Mouse (Mus musculus): Measurements from ENCODE around the gene AY074887. TPM values are rescaled to one million over a fixed set of nuclear protein-coding genes. Genes with fewer than 3 reads are reported as not detected.
A peak's percentile ranks its signal among the peaks of the same experiment; 100 is the strongest.

Gene AY074887
- not detected in 2 replicates for polyA plus RNA-seq (2012; rRNA removed)

DNA sequence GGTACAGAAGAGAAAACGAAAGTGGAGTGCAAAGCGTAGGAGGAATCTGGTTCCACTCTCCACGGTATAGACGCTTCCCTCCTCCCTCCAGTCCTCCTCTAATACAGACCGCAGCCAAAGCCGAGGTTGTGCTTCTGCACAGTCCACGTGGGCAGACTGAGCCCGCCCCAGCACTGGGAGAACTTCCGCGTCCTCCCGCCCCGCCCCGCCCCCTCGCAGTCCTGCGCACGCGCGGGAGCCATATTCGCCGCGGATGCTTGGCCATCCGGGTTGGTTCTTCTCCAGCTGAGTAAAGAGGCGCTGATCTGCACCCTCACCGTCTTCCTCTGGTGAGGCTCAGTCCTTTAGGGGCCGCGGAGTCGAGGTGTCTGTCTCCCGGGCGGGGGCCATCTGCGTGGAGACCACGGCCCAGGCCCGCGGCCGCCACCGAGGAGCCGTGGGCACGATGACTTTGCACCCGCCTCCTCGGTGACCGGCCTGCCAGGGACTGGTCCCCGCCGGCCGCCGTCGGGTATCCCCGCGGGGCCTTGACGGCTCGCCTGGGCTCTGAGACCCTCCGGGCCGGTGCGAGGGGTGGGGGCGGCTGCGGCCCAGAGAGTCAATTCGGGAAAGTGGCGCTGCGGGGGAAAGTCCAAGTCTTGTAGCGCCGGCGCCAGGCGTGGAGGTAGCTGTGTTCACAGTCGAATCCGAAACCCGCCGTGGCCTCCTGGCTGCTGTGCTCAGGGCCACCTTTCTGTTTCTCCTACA lies at the start of gene AY074887, which contains the start of gene Psma4:
Gene AY074887, minus strand, starts transcription at position 424 of the 747 bp plus-strand sequence.
Gene Psma4, plus strand, starts transcription at position 216 of the 747 bp plus-strand sequence.
- H3K36me3 ChIP-seq (ENCODE audit: control insufficient read depth, insufficient read depth, low read length): peaks cover 27% of the 10 kb centered on the region
- TF ChIP-seq POLR2A (IDR thresholded peaks at IDR 0.05; ENCODE audit: low read depth, low read length) (peak; percentile 84), CTCF (IDR thresholded peaks at IDR 0.05; ENCODE audit: extremely low read depth, insufficient read length, insufficient replicate concordance, low read depth, low read length) (no peak; the same call in 1 of the 2 replicates)
- no peaks in the 10 kb centered on the region for H3K27me3 ChIP-seq (ENCODE audit: control insufficient read depth, insufficient read depth, low read length)
- no peaks in the 10 kb centered on the region; the same call in none of the 2 replicates for H3K4me1 ChIP-seq (ENCODE audit: control insufficient read depth, insufficient read depth, insufficient read length, low read length)
- peak within 1 kb of the TSS; percentile 84 for H3K27ac ChIP-seq (ENCODE audit: insufficient read depth, low read depth, low read length)
- under 1% methylated on average over 65 of the region's 65 CpGs for WGBS
- peak within 1 kb of the TSS; percentile 97 for H3K4me3 ChIP-seq (ENCODE audit: low read depth, low read length)

DNA sequence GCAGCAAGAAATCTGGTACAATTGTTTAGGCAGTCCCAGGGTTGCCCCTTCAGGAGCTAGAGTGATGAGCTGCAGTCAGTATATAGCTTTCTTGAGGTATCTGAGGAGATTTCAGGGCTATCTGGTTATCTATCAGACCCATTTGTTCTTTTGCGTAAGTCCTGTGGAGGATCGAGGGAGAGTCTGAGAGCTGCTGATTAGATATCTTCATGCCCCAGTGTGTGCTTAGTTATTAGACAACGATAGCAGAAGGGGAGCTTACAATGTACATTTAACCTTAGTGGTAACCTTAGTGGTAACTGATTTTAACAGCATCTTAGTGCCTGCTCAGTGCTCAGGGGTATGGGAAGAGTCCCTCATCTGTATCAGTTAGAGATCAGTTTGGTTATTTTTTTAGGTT lies 44.8 kb upstream of the AY074887 start:
- no peaks in the 10 kb centered on the region for H3K27me3 ChIP-seq (ENCODE audit: control insufficient read depth, insufficient read depth, low read length)
- no peak overlapping the region for H3K27ac ChIP-seq (ENCODE audit: insufficient read depth, low read depth, low read length)
- H3K4me1 ChIP-seq (ENCODE audit: control insufficient read depth, insufficient read depth, insufficient read length, low read length): no peaks in the 10 kb centered on the region
- H3K4me3 ChIP-seq (ENCODE audit: low read depth, low read length): no peak overlapping the region
- WGBS: 48% methylated on average over 3 of the region's 3 CpGs
- no peaks in the 10 kb centered on the region for H3K36me3 ChIP-seq (ENCODE audit: control insufficient read depth, insufficient read depth, low read length)
- TF ChIP-seq CTCF (IDR thresholded peaks at IDR 0.05; ENCODE audit: extremely low read depth, insufficient read length, insufficient replicate concordance, low read depth, low read length) (no peak), POLR2A (IDR thresholded peaks at IDR 0.05; ENCODE audit: low read depth, low read length) (no peak)

DNA sequence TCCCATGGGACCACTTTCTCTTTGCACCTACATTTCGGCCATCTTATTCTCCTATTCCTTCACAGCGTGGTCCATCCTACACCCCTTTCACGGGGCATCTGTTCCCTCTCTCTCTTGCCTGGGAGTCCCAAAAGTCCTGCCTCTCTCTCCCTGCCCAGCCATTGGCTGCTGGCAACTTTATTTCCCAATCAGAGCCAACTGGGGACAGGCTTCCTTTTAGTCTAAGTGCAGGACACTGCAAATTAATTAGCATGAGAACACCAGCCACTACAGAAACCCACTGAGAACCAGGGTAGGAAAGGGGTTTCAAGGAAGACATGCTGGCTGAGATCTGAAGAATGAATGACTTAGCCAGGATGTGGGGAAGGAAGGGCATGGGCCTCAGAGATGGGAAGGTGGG lies 43.6 kb upstream of the AY074887 start:
- H3K27ac ChIP-seq (ENCODE audit: insufficient read depth, low read depth, low read length): no peak overlapping the region
- no peaks in the 10 kb centered on the region for H3K36me3 ChIP-seq (ENCODE audit: control insufficient read depth, insufficient read depth, low read length)
- WGBS: 63% methylated on average over 3 of the region's 3 CpGs
- no peak overlapping the region for H3K4me3 ChIP-seq (ENCODE audit: low read depth, low read length)
- H3K27me3 ChIP-seq (ENCODE audit: control insufficient read depth, insufficient read depth, low read length): no peaks in the 10 kb centered on the region
- TF ChIP-seq POLR2A (IDR thresholded peaks at IDR 0.05; ENCODE audit: low read depth, low read length) (no peak), CTCF (IDR thresholded peaks at IDR 0.05; ENCODE audit: extremely low read depth, insufficient read length, insufficient replicate concordance, low read depth, low read length) (no peak)
- no peaks in the 10 kb centered on the region for H3K4me1 ChIP-seq (ENCODE audit: control insufficient read depth, insufficient read depth, insufficient read length, low read length)

DNA sequence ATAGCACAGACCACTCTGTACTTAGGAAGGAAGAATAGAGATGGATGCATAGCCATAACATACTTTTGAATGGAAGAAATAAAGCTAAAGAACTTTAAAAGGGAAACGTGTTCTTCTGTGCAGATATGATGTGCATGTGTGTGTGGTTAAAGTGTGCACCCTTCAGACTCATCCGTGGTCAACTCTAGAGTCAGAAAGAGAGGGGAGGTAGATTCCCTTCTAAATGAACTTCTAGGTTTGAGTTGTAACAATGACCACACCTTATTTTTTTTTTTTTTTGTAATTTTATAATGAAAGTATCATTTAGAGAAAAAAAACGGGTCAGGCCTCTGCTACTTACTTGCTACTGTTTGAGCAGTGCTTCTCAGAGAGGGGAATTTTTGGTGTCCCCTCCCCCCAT lies 39.6 kb upstream of the AY074887 start:
- H3K27ac ChIP-seq (ENCODE audit: insufficient read depth, low read depth, low read length): no peak overlapping the region
- TF ChIP-seq CTCF (IDR thresholded peaks at IDR 0.05; ENCODE audit: extremely low read depth, insufficient read length, insufficient replicate concordance, low read depth, low read length) (no peak), POLR2A (IDR thresholded peaks at IDR 0.05; ENCODE audit: low read depth, low read length) (no peak)
- WGBS: 75% methylated on average over 3 of the region's 3 CpGs
- no peak overlapping the region for H3K4me3 ChIP-seq (ENCODE audit: low read depth, low read length)
- H3K36me3 ChIP-seq (ENCODE audit: control insufficient read depth, insufficient read depth, low read length): no peaks in the 10 kb centered on the region
- no peaks in the 10 kb centered on the region for H3K4me1 ChIP-seq (ENCODE audit: control insufficient read depth, insufficient read depth, insufficient read length, low read length)
- peaks cover 4% of the 10 kb centered on the region; the same call in 1 of the 2 replicates for H3K27me3 ChIP-seq (ENCODE audit: control insufficient read depth, insufficient read depth, low read length)

DNA sequence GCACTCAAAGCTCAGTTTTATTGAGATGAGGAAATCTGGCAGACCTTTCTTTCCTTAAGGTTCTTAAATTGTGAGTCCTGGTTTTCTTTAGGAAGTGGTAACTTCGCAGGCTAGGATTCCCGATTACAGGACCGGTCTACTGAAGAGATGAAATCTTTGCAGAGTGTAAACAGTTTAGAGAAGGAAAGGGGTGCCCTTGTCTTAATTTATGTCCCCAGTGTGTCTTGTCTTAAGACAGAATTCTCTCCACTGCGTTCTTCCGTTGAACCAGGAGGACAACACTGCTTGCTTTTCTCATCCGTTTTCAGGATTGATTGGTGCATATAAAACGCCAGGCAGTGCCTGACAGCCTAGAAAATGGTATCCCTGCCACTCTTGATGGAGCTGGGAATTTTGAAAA lies 31.6 kb upstream of the AY074887 start:
- Histone ChIP-seq H3K27me3 (ENCODE audit: control insufficient read depth, insufficient read depth, low read length) (peaks cover 31% of the 10 kb centered on the region), H3K4me3 (ENCODE audit: low read depth, low read length) (no peak overlapping the region), H3K36me3 (ENCODE audit: control insufficient read depth, insufficient read depth, low read length) (no peaks in the 10 kb centered on the region), H3K27ac (ENCODE audit: insufficient read depth, low read depth, low read length) (no peak overlapping the region), H3K4me1 (ENCODE audit: control insufficient read depth, insufficient read depth, insufficient read length, low read length) (peaks cover 4% of the 10 kb centered on the region)
- WGBS: 20% methylated on average over 7 of the region's 7 CpGs
- TF ChIP-seq POLR2A (IDR thresholded peaks at IDR 0.05; ENCODE audit: low read depth, low read length) (no peak), CTCF (IDR thresholded peaks at IDR 0.05; ENCODE audit: extremely low read depth, insufficient read length, insufficient replicate concordance, low read depth, low read length) (no peak)

DNA sequence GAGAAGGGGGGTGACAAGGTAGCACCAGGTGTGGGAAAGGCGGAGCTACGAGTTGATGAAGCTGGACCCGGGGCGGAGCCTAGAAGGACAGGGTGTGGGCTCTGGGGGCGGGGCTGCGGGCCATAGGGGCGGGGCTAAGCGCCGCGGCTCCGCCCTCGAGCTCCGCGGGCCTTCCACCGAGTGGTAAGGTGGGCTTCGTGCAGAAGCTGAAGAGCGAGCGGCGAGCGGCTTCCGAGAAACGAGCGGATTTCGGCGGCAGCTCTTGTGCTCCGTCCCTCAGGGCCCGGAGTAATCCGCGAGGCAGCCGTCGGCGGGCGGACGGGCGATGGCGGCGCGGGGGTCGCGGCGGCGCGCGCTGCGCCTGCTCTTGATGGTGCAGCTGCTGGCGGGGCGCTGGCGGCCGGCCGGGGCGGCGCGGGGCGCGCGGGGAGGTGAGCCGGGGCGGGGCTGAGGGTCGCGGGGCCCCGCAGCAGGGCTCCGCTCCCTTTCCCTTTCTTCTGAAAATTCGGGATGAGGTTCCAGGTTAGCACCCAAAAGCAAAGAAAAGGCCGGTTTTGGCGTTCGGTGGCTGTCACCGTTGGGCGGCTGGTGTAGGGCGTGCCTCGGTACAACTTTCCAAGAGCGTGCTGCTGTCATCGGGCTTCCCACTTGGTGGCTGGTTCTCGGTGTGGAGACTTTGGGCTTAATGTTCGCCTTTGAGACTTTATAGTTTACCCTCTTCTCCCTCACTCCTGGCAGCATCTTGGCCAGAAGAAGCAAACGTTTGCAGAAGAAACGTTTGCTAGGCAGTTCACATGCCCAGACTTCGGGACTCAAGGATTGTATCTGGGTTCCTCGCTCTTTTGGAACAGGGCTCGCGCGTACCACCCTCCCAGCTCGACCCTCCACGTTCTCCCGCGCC lies 30.7 kb upstream of the AY074887 start:
- Histone ChIP-seq H3K27me3 (ENCODE audit: control insufficient read depth, insufficient read depth, low read length) (peaks cover 27% of the 10 kb centered on the region), H3K36me3 (ENCODE audit: control insufficient read depth, insufficient read depth, low read length) (no peaks in the 10 kb centered on the region), H3K27ac (ENCODE audit: insufficient read depth, low read depth, low read length) (no peak overlapping the region), H3K4me1 (ENCODE audit: control insufficient read depth, insufficient read depth, insufficient read length, low read length) (peaks cover 4% of the 10 kb centered on the region), H3K4me3 (ENCODE audit: low read depth, low read length) (peak overlapping the region; percentile 78)
- WGBS: 2% methylated on average over 85 of the region's 85 CpGs
- TF ChIP-seq POLR2A (IDR thresholded peaks at IDR 0.05; ENCODE audit: low read depth, low read length) (no peak), CTCF (IDR thresholded peaks at IDR 0.05; ENCODE audit: extremely low read depth, insufficient read length, insufficient replicate concordance, low read depth, low read length) (no peak)

DNA sequence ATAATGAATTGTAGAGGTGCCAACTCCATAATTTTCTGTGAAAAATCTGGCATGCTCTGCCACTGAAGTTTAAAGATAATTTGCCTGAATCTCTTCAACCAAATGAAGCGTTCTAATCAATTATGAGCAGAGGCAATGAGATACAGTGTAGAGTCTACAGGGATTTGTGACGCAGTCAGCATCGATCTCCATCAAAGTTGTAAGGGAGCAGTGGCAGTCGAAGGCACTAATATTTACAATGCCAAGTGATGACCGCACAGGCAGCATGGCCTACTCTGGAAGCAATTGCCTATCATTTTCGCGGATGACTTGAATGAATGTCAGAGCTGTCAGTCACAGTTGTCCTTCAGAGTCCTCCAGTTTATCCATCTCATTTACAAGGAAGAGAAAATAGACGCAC lies 29.9 kb upstream of the AY074887 start, which contains the start of gene Chrna5:
Gene Chrna5, plus strand, starts transcription at position 207 of the 400 bp plus-strand sequence.
- H3K36me3 ChIP-seq (ENCODE audit: control insufficient read depth, insufficient read depth, low read length): no peaks in the 10 kb centered on the region
- TF ChIP-seq CTCF (IDR thresholded peaks at IDR 0.05; ENCODE audit: extremely low read depth, insufficient read length, insufficient replicate concordance, low read depth, low read length): no peak
- TF ChIP-seq POLR2A (IDR thresholded peaks at IDR 0.05; ENCODE audit: low read depth, low read length): no peak
- no peak within 1 kb of the TSS for H3K27ac ChIP-seq (ENCODE audit: insufficient read depth, low read depth, low read length)
- 61% methylated on average over 8 of the region's 8 CpGs for WGBS
- peaks cover 4% of the 10 kb centered on the region for H3K4me1 ChIP-seq (ENCODE audit: control insufficient read depth, insufficient read depth, insufficient read length, low read length)
- H3K27me3 ChIP-seq (ENCODE audit: control insufficient read depth, insufficient read depth, low read length): peaks cover 27% of the 10 kb centered on the region
- H3K4me3 ChIP-seq (ENCODE audit: low read depth, low read length): peak within 1 kb of the TSS; percentile 78
